Mouse (Mus musculus) CD4-positive, CD25-positive, alpha-beta regulatory T cell (primary cell): ENCODE results near the gene Card10. TPM values are rescaled to one million over a fixed set of nuclear protein-coding genes. Genes with fewer than 3 reads are reported as not detected.

Experiments
- polyA plus RNA-seq: library from polyadenylated mRNA; unstranded; fragments of 100-300 nt; shearing (Covaris generic); gene quantifications from one replicate; pipeline ENCODE4 v1.2.1, GENCODE M21; 2017

Card10 gene
- 0.12 TPM for polyA plus RNA-seq

GRCm38 (mm10) chr15:78802776-78803391 lies at the start of gene Card10:
Gene Card10 (minus strand): TSS chr15:78803042.

GRCm38 (mm10) chr15:78842371-78843163 lies 39.7 kb upstream of the Card10 start, which contains the start of gene Cdc42ep1:
Gene Cdc42ep1 (plus strand): TSS chr15:78842624.

GRCm38 (mm10) chr15:78773290-78773729 lies 29.5 kb downstream of the Card10 start, which contains the start of gene Mfng:
Gene Mfng (minus strand): TSS chr15:78773475.

Other genes with a start within 250 kb of the Card10 start
- 2,566 TPM for gene Rac2, start 230.3 kb downstream of the Card10 start, polyA plus RNA-seq
- 392 TPM for gene Cyth4, start 206.0 kb downstream of the Card10 start, polyA plus RNA-seq
- 0.04 TPM for gene Elfn2, start 84.3 kb downstream of the Card10 start, polyA plus RNA-seq
- 156 TPM for gene Mfng, start 29.6 kb downstream of the Card10 start, polyA plus RNA-seq
- gene Cdc42ep1, start 39.6 kb upstream of the Card10 start, polyA plus RNA-seq: not detected
- gene Lgals2, start 52.5 kb upstream of the Card10 start, polyA plus RNA-seq: not detected
- 74.6 TPM for gene Gga1, start 74.1 kb upstream of the Card10 start, polyA plus RNA-seq
- 0.39 TPM for gene Gm49510, start 96.6 kb upstream of the Card10 start, polyA plus RNA-seq
- gene Sh3bp1, start 96.7 kb upstream of the Card10 start, polyA plus RNA-seq: 238 TPM
- gene Pdxp, start 110.9 kb upstream of the Card10 start, polyA plus RNA-seq: 28.4 TPM
- gene Lgals1, start 123.7 kb upstream of the Card10 start, polyA plus RNA-seq: 284 TPM
- gene Nol12, start 131.9 kb upstream of the Card10 start, polyA plus RNA-seq: 48.6 TPM
- 92.1 TPM for gene Triobp, start 144.7 kb upstream of the Card10 start, polyA plus RNA-seq
- 83.9 TPM for gene H1f0, start 225.4 kb upstream of the Card10 start, polyA plus RNA-seq
- gene Galr3, start 238.8 kb upstream of the Card10 start, polyA plus RNA-seq: 1.2 TPM